Mouse (Mus musculus) CD4-positive, CD25-positive, alpha-beta regulatory T cell, adult 2 months (primary cell): ENCODE data around the gene Hp1bp3.

ENCODE experiments used
- DNase-seq: peaks from one replicate; pipeline ENCODE4 v3.0.0-alpha.2; 2012; ENCODE audit warnings: low read depth, low spot score

Gene Hp1bp3

DNA sequence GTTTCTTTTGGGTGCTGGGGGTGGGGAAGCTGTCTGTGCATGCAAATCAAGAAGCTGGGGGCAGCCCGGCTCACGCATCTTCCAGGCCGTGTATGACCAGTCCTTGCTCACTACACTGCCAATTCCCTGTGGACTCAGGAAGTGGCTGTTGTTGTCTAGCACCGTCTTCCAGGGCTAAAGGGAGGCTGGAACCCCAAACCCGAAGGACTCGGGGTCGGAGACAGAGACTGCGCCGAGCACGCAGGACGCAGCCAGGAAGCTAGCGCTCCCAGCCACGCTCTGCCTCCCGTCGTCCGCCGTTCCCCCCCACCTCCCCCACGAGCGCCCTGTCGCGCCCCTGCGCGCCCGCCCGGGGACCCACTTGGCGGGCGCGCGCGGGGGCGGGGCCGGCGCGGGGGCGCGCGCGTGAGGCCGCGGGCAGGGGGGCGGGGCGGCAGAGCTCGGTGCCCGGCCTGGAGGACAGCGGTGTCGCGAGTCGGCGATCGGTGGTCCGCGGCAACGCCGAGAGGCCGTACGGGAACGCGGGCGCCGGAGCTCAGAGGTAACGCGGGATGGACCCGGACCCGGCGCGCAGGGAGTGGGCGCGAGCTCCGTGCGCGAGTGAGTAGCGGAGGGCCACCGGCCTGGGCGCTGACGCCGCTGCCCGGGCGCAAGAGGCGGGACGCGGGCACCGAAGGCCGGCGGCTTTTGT is at the start of gene Hp1bp3:
Gene Hp1bp3 (plus strand): TSS at position 97 of the 691 bp plus-strand sequence.
- peak; percentile 87 for DNase-seq

DNA sequence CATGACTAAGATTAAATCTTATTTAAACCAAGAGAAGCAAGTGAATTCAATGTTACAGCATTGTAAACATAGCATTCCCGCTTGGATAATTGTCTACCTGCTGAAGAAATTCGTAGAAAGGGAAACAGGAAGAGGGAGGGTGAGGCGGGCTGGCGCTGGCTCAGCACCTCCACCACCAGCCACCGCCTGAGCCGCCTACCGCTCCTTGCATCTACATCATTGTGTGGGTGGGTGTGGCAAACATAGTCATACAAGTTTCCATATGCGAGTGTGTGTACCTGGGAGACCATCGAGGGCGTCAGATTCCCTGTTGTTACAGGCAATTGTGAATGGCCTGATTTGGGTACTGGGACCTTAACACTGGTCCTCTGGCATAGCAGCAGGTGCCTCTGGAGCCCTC is 49.6 kb upstream of the Hp1bp3 start:
- peak; percentile 17 for DNase-seq

DNA sequence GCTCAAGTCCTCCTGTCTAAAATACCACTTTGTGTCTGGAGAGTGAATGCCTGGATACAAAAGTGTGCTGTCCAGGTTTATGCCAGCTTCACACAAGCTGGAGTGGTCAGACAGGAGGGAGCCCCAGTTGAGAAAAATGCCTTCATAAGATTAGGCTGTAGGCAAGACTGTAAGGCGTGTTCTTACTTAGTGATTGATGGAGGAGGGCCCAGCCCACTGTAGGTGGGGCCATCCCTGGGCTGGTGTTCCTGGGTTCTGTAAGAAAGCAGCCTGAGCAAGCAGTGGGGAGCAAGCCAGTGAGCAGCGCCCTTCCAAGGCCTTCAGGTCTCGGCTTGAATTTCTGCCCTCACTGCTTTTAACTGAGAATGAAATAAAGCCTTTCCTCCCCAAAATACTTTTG is 47.9 kb upstream of the Hp1bp3 start:
- DNase-seq: no peak

DNA sequence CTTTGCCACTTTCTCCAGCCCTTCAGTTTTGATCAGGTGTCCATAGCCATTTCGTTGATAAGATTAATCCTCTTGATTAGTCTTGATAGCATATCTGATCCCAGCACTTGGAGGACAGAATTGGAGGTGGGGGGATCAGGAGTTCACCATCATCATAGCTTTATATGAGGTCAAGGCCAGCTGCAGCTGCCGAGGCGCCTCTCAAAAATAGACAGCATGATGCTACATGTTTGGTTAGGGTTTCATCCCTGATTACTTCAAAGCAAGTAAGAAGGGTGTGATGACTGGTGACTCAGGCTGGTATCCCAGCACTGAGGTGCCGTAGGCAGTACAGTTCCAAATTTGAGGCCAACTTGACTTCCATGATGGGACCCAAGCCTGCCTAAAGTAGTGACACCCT is 46.7 kb upstream of the Hp1bp3 start:
- no peak for DNase-seq

DNA sequence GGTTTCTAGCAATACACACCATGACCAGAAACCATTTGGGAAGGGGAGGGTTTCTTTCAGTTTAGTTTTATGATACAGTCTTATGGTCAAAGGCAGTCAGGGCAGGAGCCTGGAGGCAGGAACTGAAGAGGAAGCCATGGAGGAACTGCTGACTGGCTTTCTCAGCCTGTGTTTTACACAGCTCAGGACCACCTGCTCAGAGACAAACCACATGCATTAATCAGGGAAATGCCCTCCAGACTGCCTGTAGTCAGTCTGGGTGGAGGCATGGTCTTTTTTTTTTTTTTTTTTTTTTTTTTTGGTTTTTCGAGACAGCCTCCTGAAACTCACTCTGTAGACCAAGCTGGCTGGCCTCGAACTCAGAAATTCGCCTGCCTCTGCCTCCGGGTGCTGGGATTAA is 43.4 kb upstream of the Hp1bp3 start:
- DNase-seq: no peak

DNA sequence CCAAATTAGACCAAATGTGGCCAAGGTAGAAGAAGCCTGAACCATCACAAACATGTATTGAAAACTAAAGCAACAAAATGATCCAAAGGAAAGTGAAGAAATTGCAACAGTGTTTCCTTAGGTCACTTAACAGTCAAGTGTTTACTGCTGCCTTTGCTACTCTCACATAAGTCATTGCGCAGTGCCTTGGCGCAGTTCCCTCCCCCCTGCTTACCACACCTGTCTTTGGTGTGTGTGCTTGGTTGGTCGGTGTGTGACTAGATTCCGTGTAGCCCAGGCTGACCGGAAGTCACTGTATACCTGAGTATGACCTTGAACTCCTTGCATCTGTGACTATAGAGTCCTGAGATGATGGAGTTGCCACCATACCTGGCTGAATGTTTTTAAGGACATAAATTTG is 36.7 kb upstream of the Hp1bp3 start:
- no peak for DNase-seq

DNA sequence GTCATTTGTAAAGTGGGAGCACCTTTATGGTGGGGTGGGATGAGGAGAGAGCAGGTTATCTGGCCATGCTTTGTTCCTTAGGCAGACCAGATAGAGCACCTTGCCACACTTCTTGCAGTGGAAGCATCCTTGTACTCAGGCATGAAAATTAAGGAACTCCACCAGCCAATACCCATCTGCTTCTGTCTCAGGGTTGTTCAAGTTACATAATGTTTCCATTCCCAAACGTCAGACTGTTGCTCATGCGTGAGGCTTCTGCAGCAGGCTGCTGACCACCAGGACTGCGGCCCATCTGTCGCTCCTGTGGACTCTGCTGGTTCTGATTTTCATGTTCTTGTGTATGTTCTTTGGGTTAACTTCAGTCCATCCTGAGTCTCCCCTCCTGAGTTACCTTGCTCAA is 35.4 kb upstream of the Hp1bp3 start:
- DNase-seq: no peak

DNA sequence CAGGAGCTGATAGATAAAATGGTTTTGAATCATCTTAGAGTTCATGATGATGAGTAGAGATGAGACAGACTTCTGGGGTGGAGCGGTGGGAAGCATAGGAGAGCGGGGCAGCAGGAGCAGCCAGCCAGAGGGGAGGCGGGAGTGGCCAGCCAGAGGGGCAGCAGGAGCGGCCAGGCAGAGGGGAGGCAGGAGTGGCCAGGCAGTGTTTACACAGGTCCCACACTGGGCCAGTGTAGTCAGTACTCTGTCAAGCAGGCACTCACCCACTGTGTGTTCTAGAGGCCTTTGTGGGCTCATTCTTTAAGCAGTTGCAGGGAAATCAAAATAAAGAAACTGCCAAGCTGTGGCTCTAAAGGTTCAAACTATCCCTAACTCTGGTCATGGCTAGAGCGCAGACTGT is 32.0 kb upstream of the Hp1bp3 start:
- DNase-seq: no peak

DNA sequence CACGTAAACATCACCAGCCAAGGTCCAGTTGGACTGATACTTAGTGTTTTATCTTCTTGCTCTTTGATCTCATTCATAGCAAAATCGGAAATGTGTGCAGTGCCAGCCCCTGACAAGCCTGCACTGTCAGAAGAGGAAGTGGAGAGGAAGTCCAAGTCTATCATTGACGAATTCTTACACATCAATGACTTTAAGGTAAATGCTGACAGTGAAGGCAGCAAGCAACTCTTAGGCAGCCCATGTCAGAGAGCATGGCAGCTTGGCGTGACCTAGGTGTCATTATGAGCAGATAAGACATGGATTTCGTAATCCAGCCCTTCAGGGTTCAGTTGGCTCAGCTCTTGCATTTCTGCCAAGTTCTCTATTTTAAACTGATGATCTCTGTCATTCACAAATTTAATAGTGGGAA is 31.5 kb upstream of the Hp1bp3 start:
- no peak for DNase-seq

DNA sequence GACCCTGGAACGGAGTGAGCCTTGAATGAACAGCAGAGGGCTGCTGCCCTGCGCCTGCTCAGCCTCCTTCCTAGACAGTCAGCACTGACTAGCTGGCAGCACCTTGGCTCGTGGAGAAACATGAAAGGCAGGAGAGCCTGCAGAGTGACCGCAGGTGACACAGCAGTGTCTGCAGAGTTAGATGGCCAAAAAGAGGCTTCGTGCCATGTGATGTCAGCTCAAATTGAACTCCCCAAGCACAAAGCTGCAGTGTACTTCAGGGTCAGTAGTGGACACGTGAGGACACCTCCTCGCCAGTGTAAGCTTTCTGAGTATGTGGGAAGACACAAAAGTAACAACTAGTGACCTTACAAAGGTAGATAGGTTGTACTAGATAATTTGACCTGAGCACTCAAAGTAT is 30.1 kb upstream of the Hp1bp3 start:
- no peak for DNase-seq

DNA sequence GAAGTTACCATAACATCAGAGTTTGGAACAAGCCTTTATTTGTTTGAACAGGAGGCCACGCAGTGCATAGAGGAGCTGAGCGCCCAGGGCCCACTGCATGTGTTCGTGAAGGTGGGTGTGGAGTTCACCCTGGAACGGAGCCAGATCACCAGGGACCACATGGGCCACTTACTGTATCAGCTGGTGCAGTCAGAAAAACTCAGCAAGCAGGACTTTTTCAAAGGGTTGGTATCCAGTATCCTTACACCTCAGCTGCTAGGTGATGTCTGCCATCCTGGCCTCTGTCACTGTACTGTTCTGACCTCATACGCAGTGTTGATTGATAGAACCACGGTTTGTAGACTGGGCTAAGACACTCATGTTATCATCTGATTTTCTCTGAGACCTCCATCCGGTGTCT is 28.1 kb upstream of the Hp1bp3 start:
- DNase-seq: no peak

DNA sequence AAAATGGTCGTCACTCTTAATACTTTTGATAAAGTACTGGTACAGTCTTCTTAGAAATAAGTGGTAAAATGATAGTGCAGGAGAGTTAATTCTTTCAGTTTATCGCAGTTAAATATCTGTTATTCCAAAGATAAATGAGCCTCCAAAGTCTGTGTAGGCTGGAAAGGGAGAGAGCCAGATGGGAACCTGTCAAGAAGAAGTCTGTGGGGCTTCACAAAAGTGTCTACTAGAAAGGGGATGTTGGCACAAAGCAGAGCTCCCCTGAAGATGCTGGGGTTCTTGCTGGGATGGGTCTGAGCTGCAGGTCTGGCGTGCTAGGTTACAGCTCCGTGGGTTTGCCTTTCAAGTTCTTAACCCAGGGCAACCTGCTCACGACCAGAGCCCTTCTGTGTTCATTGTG is 23.5 kb upstream of the Hp1bp3 start:
- DNase-seq: no peak

DNA sequence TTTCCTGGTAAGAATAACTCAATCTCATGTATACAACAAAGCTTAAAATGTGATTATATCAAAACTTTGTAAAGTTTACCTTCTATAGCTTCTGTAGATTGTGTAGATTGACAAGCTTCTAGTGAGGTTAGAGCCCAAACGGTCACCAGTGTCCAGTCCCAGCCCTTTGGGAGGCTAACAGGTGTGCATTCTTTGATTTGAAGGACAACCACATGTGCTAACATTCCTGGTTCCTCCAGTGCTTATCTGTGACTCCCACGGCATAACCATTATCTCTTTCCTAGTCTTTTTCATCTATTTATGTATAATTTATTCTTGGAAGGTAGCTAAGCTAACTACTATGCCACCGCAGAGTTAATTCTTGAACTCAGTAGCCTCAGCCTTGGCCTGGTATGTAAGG is 15.3 kb upstream of the Hp1bp3 start:
- DNase-seq: no peak

DNA sequence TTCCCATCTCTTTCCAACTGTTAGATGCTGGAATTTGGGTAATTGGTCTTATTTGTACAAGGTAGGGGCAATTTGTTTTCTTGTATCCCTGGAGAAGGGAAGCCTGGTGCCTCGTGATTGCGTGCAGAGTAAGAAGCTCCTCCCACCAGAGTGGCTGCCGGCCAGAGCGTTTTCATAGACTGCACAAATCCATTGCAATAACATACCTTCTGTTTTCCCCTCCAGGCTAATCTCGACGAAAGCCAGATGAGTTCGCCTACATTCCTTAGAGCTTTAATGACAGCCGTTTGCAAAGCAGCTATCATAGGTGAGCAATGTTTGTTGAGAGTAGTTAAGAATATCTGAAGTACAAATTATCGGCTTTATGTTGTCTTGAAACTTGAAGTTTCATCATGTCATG is 14.4 kb upstream of the Hp1bp3 start:
- no peak for DNase-seq

DNA sequence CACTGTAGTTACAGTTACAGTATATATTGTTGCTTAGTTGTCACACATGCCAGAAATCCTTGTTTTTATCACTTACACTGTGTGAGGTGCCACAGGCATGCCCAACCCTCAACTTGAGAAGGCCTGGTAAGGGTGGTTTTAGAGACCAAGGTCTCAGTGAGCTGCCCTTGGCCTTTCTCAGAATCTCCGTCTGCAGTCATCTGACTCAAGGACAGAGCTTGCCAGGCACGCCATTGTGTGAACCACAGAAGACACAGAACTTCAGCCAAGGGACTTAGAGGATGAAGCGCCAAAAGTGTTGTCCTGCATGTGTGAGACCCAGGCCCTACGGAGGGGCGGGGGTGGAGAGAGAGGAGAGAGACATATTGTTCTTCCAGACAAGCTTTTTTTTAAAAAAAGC is 6.0 kb upstream of the Hp1bp3 start:
- DNase-seq: no peak

DNA sequence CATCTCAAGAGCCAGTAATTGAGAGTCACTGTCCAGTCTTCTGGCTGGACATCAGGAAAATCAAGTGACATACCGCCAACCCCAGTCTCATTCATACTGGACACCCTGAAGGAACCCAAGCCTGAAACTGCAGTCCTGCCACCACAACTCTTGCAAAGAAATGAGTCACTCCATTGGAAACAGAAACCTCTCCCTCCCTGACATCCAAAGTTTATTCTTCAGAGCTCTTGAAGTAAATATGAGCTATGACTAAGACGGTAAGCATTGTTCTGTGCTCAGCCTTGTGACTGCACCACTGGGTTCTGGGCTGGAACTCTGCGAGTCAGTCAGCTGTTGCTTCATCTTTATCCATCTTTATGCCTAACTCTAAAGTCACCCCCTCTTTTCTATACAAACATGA is 2.2 kb upstream of the Hp1bp3 start:
- no peak for DNase-seq

DNA sequence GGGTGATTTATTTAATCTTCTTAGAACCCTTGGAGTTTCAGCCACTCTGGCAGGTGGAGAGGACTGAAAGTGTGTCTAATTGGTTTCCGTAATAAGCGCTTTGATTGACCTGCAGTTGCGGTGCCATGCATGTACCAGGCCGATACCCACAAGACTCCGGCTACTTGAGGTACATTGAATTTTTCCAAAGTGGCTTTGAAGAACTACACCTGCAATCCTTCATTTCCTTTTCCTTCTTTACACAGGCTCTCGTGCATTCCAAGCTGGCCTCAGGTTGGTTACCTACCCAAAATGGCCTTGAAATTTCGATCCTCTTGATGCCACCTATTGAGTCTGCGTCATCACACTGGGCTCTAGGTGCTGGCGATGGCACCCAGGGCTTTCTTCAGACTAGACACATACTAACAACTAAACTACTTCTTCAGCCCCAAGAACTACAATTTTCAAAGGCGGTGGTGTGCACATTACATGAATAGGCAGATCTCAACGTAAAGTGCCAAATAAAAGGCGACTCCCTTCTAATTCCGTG is 361 bp upstream of the Hp1bp3 start:
- DNase-seq: no peak

DNA sequence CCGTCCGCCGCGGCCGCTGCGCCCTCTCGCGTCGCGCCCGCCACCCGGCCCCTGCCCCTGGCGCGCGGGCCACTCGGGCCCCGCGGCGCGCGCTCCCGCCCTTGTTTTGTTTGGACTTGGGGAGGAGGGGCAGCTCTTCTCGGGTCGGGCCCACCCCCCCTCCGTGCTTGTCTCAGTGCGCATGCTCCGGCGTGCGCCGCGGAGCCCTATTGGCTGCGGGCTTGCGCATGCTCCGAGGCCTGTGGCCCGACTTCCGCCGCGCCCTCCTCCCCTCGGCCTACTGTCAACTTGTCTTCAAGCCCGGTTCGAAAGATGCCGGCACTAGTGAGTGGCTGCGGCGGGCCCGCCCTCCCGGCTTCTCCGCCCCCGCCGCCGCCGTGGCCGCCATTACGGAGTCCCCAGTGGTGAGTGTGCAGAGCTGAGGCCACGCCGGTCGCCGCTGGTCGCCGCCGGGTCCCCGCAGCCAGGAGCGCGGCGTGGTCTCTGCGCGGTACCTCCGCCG is 846 bp downstream of the Hp1bp3 start:
- DNase-seq: peak; percentile 100

DNA sequence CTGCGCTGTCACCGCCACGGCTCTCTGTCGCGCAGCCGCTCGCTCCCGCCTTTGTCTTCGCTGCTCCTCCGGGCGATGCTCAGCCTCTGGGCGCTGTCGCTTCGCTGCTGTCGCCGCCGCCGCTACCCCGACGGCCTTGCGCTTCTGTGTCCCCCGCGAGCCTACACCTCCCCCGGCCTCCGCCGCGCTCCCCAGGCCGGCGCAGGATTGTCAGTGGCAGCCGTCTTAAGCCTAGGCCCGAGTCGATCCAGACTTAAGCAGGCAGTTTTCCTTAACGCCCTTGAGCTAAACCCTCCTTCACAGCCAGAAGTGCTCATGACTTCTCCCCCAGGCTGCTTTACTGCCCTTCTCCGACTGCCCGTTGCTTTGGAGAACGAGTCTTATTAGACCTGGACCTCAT is 1.3 kb downstream of the Hp1bp3 start:
- DNase-seq: no peak

DNA sequence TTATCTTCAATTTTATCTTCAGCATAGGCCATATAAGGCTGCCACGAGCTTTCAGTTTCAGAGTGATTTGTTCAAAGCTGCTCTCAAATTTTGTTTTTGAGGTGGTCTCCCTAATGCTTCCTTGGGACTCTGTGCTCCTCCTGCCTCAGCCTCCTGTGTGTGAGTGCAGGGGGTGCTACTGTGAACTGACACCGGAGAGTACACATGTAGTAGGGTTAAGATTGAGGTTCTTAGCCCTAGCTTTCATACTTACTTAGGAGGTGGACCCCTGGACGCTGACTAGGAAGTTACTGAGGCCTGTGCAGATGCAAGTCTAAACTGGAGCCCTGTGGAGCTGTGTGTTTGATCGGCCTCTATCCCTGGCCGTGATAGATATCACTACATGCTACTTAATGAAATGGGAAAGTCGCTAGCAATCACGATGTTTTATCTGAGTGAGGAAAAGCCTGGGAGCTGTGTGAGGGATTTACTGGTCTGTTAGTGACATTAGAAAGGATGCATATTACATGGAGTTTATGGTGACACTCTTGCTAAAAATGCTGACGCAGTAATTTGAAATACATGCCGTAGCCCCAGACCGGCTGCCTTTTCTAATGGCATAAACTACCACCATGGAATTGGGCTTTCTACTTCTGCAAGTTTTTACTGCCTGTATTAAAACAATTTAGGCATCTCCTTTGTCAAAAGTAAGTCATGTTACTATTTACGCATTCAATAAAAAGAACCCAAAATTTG is 2.0 kb downstream of the Hp1bp3 start:
- DNase-seq: no peak

DNA sequence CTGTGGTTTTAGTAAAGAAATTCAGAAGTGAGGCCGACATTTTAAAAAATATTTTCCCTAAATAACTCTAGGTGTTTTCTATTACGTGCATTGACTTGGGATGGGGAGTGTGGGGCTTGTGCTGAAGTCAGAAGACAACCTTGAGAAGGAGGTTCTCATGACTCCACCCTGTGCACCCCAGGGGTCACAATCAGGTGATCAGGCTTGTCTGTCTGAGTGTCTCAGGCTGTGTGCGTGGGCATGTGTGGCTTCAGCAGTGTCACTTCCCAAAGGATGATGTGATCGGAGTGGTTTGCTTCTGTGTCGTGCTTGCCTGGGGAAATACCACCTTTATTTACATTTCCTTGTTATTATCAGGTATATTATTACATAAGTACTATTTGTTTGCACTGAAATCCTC is 3.2 kb downstream of the Hp1bp3 start:
- DNase-seq: peak; percentile 43

DNA sequence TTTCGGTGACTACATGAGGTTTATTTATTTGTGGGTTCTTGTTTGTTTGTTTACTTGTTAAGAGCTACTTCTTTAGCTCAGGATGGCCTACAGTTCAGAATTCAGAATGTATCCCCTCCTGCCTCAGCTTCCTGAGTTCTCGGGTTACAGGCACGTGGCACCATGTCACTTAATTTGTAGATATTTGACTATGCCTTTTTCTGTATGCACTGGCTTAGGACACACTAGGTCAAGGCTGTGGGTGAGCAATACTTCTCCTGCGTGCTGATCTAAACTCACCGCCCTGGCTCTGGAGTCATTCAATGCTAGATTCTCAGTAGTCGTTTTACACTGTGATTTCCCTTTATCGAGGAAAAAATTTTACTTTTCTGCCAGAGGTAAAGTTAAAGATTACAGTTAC is 4.7 kb downstream of the Hp1bp3 start:
- no peak for DNase-seq

DNA sequence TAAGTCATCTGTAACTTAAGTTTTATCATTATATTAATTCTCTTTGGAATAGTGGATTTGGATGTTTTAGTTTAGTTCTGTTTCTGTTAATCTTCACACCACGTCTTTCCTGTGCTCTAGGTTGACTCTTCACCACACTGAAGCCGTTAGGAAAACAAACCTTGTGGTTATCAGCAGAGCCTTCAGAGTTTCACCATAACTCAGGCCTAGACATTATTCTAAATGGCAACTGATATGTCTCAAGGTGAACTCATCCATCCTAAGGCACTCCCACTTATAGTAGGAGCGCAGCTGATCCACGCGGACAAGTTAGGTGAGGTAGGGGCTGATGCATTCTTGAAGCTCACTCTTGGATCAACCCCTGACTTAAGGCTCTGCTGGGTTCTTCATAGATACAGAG is 5.3 kb downstream of the Hp1bp3 start:
- DNase-seq: no peak
